Mouse (Mus musculus) bone marrow macrophage, adult 2 months (primary cell): ENCODE measurements at regions not wholly inside any gene's neighbourhood (a gene's known extent, or its start where the extent isn't known, plus 50 kb on each side); places are given as distances from the start of the nearest gene placed in this dataset.

ENCODE experiments used
- H3K27ac ChIP-seq: 2 replicates; pipeline ENCODE4 v1.5.1; 2012; ENCODE audit warnings: low read depth, low read length; ENCODE audit not compliant: insufficient read depth
- H3K4me1 ChIP-seq: 2 replicates; pipeline ENCODE4 v1.6.1; 2012; ENCODE audit warnings: low read length; ENCODE audit not compliant: control insufficient read depth, insufficient read depth
- H3K4me3 ChIP-seq: 2 replicates; pipeline ENCODE4 v1.5.1; 2012; ENCODE audit warnings: mild to moderate bottlenecking, low read length, moderate library complexity; ENCODE audit not compliant: insufficient read depth
- CTCF ChIP-seq: IDR thresholded peaks from 2 replicates; pipeline ENCODE4 v1.5.1; 2012; ENCODE audit warnings: low read depth, mild to moderate bottlenecking, low read length, moderate library complexity
- POLR2A ChIP-seq: IDR thresholded peaks from 2 replicates; pipeline ENCODE4 v1.6.1; 2012; ENCODE audit warnings: mild to moderate bottlenecking, low read depth, low read length, borderline replicate concordance

DNA sequence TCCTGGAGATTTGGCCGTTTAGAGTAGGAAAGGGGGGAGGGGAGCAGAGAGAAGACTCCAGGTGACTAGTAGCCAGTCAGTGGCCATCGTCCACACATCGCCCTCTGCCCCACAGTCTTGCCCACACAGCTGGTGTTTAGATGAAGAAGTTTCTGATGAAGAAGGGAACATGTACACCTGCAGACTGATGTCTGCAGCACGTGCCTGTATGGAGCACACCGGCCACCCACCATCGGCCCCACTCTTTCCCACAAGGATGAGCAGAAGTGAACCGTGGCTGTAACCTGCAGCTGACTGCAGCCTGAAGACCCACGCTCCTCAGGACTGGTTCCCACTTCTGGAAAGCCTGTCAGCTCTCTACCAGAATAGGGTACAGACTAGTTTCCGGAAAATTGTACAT is 121.1 kb upstream of the Tbca start:
- H3K4me3 ChIP-seq = no peak overlapping the region
- no peak overlapping the region for H3K27ac ChIP-seq
- no peaks in the 10 kb centered on the region for H3K4me1 ChIP-seq
- TF ChIP-seq CTCF (no peak), POLR2A (no peak)

DNA sequence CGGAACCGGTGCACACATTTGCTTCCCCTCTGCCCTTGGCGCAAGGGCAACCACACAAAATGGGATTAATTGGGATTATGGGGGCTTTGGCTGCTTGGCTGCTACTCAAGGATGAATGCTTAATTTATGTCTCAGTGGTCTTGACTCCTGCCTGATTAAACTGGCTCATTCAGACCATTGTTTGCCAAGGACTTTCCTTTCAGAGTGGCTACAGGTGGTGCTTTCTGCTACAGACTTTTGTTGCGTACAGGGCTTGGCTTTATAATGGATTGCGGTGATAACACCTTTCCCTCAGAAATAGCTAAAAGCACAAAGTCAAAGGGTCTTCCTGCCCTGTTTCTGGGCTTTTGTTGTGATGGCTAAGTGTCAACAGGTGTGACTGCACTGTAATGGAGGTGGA is 120.4 kb upstream of the Tbca start:
- Histone ChIP-seq H3K27ac (no peak overlapping the region), H3K4me1 (no peaks in the 10 kb centered on the region), H3K4me3 (no peak overlapping the region)
- TF ChIP-seq CTCF (no peak), POLR2A (no peak)

DNA sequence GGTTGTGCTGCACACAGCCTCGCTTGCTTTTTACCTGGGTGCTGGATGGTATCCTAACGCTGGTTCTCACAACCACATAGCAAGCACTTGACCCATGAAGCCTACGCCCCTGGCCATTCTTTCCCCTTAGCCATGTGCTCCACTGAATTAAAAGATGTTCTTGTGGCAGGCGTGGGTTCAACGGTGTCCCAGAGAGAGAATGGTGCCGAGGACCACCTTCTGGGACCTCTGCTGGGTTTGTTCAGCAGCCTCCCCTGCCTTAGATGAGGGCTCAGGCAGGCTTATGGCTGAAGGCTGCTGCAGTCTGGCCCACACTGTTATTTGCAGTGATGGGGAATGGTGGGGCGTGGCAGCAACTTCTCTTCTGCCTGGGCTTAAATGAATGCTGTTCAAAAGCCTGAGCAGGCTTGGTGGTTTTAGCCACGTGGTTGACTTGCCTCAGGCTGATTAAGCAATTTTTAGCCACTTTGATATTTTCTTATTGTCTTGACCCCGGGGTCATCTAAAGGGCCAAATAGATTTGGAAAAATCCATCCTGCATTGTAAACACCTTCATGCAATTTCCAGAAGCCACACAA is 119.5 kb upstream of the Tbca start:
- H3K4me3 ChIP-seq = no peak overlapping the region
- H3K4me1 ChIP-seq = no peaks in the 10 kb centered on the region
- H3K27ac ChIP-seq = no peak overlapping the region
- TF ChIP-seq POLR2A = no peak
- no peak for TF ChIP-seq CTCF

DNA sequence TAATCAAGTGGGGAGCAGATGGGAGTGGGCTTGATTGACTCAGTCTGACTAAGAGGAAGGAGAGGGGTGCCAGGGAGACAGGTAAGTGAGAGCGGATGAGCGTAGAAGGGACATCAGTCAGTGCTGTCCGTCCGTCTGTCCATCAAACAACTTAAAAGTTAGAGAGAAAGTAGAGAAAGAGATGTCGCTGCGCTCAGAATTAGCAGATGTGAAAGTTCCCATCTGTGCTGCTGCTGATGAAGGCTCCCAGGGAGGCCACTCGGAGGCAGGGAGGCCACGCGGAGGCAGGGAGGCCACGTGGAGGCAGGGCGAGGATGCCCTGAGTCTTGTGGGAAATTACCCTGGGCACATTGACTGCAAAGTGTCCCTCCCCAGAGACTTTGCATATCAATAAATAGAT is 118.4 kb upstream of the Tbca start:
- TF ChIP-seq POLR2A (no peak), CTCF (no peak)
- Histone ChIP-seq H3K4me1 (no peaks in the 10 kb centered on the region), H3K27ac (no peak overlapping the region), H3K4me3 (no peak overlapping the region)

DNA sequence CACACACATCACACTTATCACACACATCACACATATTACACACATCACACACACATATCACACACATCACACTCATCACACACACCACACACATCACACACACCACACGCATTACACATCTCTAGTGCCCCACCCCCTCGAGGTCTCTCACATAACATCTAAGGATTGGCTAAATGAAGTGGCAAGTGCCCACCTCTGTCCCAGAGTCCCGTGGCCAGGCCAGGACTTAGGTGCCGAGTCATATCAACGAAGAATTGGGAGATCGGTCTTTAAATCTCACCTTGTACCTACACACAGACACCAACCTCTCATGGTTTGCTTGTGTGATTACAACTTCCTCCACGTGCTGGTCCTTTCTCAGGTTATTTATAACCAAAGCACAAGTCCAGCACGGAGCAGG is 117.7 kb upstream of the Tbca start:
- H3K27ac ChIP-seq = no peak overlapping the region
- H3K4me1 ChIP-seq = no peaks in the 10 kb centered on the region
- no peak overlapping the region for H3K4me3 ChIP-seq
- TF ChIP-seq CTCF = no peak
- no peak for TF ChIP-seq POLR2A

DNA sequence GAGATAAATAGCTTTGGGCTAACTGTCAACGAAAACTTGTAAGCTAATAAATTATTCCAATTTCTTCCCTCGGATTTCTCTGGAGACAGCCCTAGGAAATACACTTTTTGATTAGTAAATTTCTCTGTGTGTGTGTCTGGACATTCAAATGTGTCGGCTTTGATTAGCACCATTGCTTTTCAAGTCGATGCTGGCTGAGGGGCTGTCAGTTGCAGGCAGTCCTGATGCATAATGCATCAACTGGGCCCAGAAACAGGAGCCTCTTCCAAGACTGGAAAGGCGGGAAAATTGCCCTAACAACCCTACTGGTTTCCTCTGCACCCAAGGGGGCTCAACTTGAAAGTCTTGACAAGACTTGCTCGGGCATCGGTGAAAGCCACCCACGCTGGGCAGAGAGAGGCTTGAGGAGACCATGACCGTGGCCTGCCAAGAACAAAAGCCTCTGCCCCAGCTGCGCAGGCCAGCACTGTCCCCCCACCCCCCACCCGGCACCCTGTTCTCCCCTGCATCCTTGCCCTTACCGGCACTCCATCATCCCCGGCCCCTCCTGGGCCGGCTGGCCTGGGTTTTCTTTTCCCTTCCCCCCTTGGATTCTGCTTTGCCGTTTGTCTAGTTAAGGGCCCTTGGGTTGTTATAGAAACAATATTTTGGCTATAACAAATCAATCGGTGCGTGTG is 108.1 kb upstream of the Tbca start:
- H3K27ac ChIP-seq = no peak overlapping the region
- H3K4me3 ChIP-seq = no peak overlapping the region
- H3K4me1 ChIP-seq = no peaks in the 10 kb centered on the region
- TF ChIP-seq POLR2A (no peak), CTCF (no peak)

DNA sequence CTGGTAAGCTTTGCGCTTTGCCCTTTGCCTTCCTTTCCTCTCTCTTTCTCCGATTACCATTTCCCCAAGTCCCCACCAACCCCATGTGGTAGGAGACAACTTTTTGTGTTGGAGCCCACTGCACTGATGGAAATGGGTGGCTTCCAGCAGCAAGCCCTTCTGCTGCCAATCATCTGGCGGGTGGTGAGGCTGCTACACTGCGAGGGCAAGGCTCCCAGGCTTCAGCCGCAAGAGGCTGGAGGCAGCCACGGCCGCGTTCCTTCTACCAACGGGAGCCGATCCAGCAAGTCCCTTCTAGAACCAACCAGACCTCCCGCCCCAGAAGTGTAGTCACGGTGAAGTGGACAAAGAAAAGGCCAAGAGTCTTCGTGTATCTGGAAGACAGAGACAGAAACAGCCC is 107.1 kb upstream of the Tbca start:
- Histone ChIP-seq H3K27ac (no peak overlapping the region), H3K4me1 (no peaks in the 10 kb centered on the region), H3K4me3 (no peak overlapping the region)
- TF ChIP-seq CTCF = no peak
- no peak for TF ChIP-seq POLR2A

DNA sequence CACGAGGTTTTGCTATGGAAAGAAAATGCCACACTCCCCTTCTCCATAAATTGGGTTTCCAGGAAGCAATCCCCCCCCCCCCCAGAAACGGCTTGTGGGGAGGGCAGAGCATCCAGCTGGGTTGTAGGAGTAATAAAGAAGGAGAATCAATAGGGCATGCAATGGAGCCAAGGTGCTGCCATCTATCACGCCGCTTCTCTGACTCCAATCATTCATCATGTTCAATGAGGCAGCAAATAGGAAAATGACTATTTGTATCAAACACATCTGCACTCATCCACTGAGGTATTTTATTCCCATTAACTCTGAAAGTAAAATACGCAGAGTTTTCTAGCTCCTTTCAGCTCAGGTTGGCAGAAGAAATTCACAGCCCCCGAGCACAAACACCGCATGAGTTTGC is 103.5 kb upstream of the Tbca start:
- TF ChIP-seq POLR2A (no peak), CTCF (no peak)
- Histone ChIP-seq H3K4me3 (no peak overlapping the region), H3K27ac (no peak overlapping the region), H3K4me1 (no peaks in the 10 kb centered on the region)

DNA sequence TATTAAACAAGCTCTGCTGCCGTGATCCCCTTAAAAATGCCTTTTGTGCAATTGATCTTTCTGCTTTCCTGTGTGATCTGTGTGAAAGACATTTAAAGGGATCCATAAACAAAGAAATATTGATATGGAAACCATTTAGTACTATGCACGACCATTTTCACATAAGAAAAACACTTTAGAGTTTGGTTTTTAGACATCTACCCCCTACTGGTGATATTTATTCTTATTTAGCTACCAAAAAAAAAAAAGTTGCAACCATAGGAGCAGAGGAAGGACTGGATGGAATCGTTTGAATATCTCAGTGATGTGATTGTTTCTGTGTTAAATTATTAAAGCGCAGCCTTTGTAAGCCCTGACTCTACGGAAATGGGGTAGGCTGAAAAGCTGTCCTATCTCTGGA is 101.4 kb upstream of the Tbca start:
- Histone ChIP-seq H3K27ac (no peak overlapping the region), H3K4me3 (no peak overlapping the region), H3K4me1 (no peaks in the 10 kb centered on the region)
- TF ChIP-seq POLR2A = no peak

DNA sequence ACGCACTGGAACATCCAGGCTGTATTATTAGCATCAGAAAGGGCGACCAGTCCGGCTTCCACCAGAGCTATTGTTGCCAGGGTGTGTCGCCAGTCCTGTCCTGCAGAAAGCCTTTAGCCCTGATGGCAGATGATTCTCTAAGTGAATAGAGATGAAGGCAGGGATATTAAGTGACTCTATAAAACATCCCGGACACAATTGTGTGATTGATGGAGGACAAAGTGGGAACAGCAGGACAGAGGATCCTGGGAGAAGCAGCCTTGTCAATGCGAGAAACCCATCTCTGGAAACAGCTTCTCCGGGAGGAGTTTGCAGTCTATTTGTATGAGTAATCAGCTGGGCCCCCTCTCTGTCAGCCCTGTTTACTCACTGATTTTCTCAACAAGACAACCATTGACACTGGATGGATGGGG is 82.1 kb upstream of the Tbca start:
- Histone ChIP-seq H3K27ac (no peak overlapping the region), H3K4me3 (no peak overlapping the region), H3K4me1 (0 out of 2 replicates have a peak, but pooled peaks cover 3% of the 10 kb centered on the region)
- TF ChIP-seq CTCF = no peak
- no peak for TF ChIP-seq POLR2A
